Mouse (Mus musculus) gastrocnemius, adult 2 months (tissue): ENCODE results near the gene Akap17b. TPM values are rescaled to one million over a fixed set of nuclear protein-coding genes. Genes with fewer than 3 reads are reported as not detected.

Experiments used
- DNase-seq: peaks from one replicate; pipeline ENCODE4 v3.0.0; 2022
- H3K27ac ChIP-seq: fragments of 200-600 bp; 2 replicates; pipeline ENCODE4 v1.8.1; 2022; ENCODE audit warnings: mild to moderate bottlenecking
- H3K4me3 ChIP-seq: fragments of 200-600 bp; 2 replicates; pipeline ENCODE4 v1.8.1; 2022; ENCODE audit warnings: mild to moderate bottlenecking, moderate library complexity
- CTCF ChIP-seq: fragments of 200-600 bp; IDR thresholded peaks from 2 replicates; pipeline ENCODE4 v1.8.1; 2022; ENCODE audit warnings: antibody characterized with exemption, mild to moderate bottlenecking, moderate library complexity
- intact Hi-C: fragments of 180-260 bp; cut with DNase I; formaldehyde crosslinking; loops from one replicate; pipeline ENCODE4 v1.15.1; 2025
- long read RNA-seq, 2 experiments: library from polyadenylated mRNA; stranded (forward); transcript quantifications; one replicate each; pipeline ENCODE4 v2.0.0; 2021
- total RNA-seq, 2 experiments: library from RNA; stranded (reverse); gene quantifications; 2 replicates each; pipeline ENCODE4 v1.2.3; 2021

Gene Akap17b
- 1 to 10 TPM; 2.1 to 2.4 TPM for total RNA-seq
- long read RNA-seq, experiment 1, full-length matches to known transcripts: 2 of 2 reads
- long read RNA-seq, experiment 1, partial matches to known transcripts: 0 of 2 reads
- long read RNA-seq, experiment 1, other reads (novel, unspliced or antisense): 0 of 2 reads
- long read RNA-seq, experiment 2, full-length matches to known transcripts: 2 of 3 reads
- long read RNA-seq, experiment 2, partial matches to known transcripts: 0 of 3 reads
- long read RNA-seq, experiment 2, other reads (novel, unspliced or antisense): 1 of 3 reads

- TF ChIP-seq CTCF: peak; percentile 75
- Histone ChIP-seq H3K27ac (peak within 1 kb of the TSS; percentile 85), H3K4me3 (peak within 1 kb of the TSS; percentile 82)
- peak; percentile 86 for DNase-seq
- intact Hi-C loops: loop anchor here (10.0 kb wide), 1 partner anchor 110 kb away; no protein-coding TSS in a partner anchor
These were observed at the start of gene Akap17b for GRCm38 (mm10) chrX:36644657-36645551. Gene Akap17b, minus strand, starts transcription at chrX:36645395.

- no peak for DNase-seq
- intact Hi-C loops: no loop called here
- Histone ChIP-seq H3K4me3 (no peak overlapping the region), H3K27ac (no peak overlapping the region)
- no peak for TF ChIP-seq CTCF
These were observed 46.2 kb upstream of the Akap17b start for GRCm38 (mm10) chrX:36691365-36691764.

GRCm38 (mm10) chrX:36689655-36690054 lies 44.5 kb upstream of the Akap17b start:
- no peak for DNase-seq
- Histone ChIP-seq H3K4me3 (no peak overlapping the region), H3K27ac (no peak overlapping the region)
- TF ChIP-seq CTCF: no peak
- intact Hi-C loops: no loop called here

GRCm38 (mm10) chrX:36676836-36677235 lies 31.6 kb upstream of the Akap17b start:
- Histone ChIP-seq H3K4me3 (no peak overlapping the region), H3K27ac (no peak overlapping the region)
- DNase-seq: no peak
- no peak for TF ChIP-seq CTCF
- intact Hi-C loops: no loop called here

GRCm38 (mm10) chrX:36672708-36673107 lies 27.5 kb upstream of the Akap17b start:
- no peak overlapping the region for H3K4me3 ChIP-seq
- intact Hi-C loops: no loop called here
- no peak for DNase-seq
- TF ChIP-seq CTCF: no peak
- H3K27ac ChIP-seq: no peak overlapping the region

- intact Hi-C loops: loop anchor here (10.0 kb wide), 1 partner anchor 115 kb away; no protein-coding TSS in a partner anchor
- TF ChIP-seq CTCF: no peak
- Histone ChIP-seq H3K27ac (no peak overlapping the region), H3K4me3 (no peak overlapping the region)
- DNase-seq: no peak
These were observed 5.1 kb downstream of the Akap17b start for GRCm38 (mm10) chrX:36640046-36640445.

- peak; percentile 60 for TF ChIP-seq CTCF
- no peak overlapping the region for H3K4me3 ChIP-seq
- intact Hi-C loops: no loop called here
- no peak for DNase-seq
- no peak overlapping the region for H3K27ac ChIP-seq
These were observed 14.4 kb downstream of the Akap17b start for GRCm38 (mm10) chrX:36630771-36631170.

GRCm38 (mm10) chrX:36628102-36628501 lies 17.1 kb downstream of the Akap17b start:
- DNase-seq: no peak
- H3K27ac ChIP-seq: no peak overlapping the region
- no peak for TF ChIP-seq CTCF
- H3K4me3 ChIP-seq: no peak overlapping the region
- intact Hi-C loops: no loop called here

- Histone ChIP-seq H3K4me3 (no peak overlapping the region), H3K27ac (no peak overlapping the region)
- no peak for DNase-seq
- TF ChIP-seq CTCF: no peak
- intact Hi-C loops: no loop called here
These were observed 36.1 kb downstream of the Akap17b start for GRCm38 (mm10) chrX:36609117-36609516.

- intact Hi-C loops: no loop called here
- TF ChIP-seq CTCF: no peak
- no peak overlapping the region for H3K27ac ChIP-seq
- DNase-seq: no peak
- H3K4me3 ChIP-seq: no peak overlapping the region
These were observed 41.2 kb downstream of the Akap17b start for GRCm38 (mm10) chrX:36604040-36604439.

GRCm38 (mm10) chrX:36602926-36603325 lies 42.3 kb downstream of the Akap17b start:
- intact Hi-C loops: no loop called here
- no peak overlapping the region for H3K4me3 ChIP-seq
- TF ChIP-seq CTCF: no peak

GRCm38 (mm10) chrX:36600066-36600465 lies 45.1 kb downstream of the Akap17b start:
- no peak for TF ChIP-seq CTCF
- intact Hi-C loops: no loop called here

More at GRCm38 (mm10) chrX:36602926-36603325, 42.3 kb downstream of the Akap17b start:
- no peak overlapping the region for H3K27ac ChIP-seq
- DNase-seq: no peak

GRCm38 (mm10) chrX:36599656-36600055 lies 45.5 kb downstream of the Akap17b start:
- intact Hi-C loops: no loop called here
- peak overlapping the region; percentile 83 for H3K4me3 ChIP-seq
- 0 out of 2 replicates have a peak overlapping the region, but pooled peaks have one; percentile 12 for H3K27ac ChIP-seq
- no peak for DNase-seq
- TF ChIP-seq CTCF: no peak

More at GRCm38 (mm10) chrX:36600066-36600465, 45.1 kb downstream of the Akap17b start:
- H3K27ac ChIP-seq: no peak overlapping the region
- peak; percentile 16 for DNase-seq
- no peak overlapping the region for H3K4me3 ChIP-seq
